7 mouse cellular contexts compared by ENCODE assay signal in genomic region chr17:24427170-24427557, GRCm38 (mm10). TPM values are rescaled to one million over a fixed set of nuclear protein-coding genes. Genes with fewer than 3 reads are reported as not detected.
DNase-seq lines count a peak whose midpoint lies in the region; ATAC-seq and TF ChIP-seq lines count a peak whose summit lies in the region.

No protein-coding gene starts in this region.

- peaks cover 23% of the 10 kb centered on the region for H3K4me1 ChIP-seq in G1E (ENCODE audit: insufficient read depth, low read depth, low read length)
- H3K4me1 ChIP-seq in forebrain, embryonic 15.5 days, result peaks cover 11% of the 10 kb centered on the region
- H3K4me1 ChIP-seq in limb, embryonic 10.5 days, result peaks cover 15% of the 10 kb centered on the region
- H3K4me1 ChIP-seq in neural tube, embryonic 14.5 days (ENCODE audit: control insufficient read depth, insufficient read depth, low read length), result peaks cover 13% of the 10 kb centered on the region

- no peaks in the 10 kb centered on the region for H3K27me3 ChIP-seq in G1E (ENCODE audit: insufficient read depth, low read length)
- H3K27me3 ChIP-seq in forebrain, embryonic 15.5 days, result no peaks in the 10 kb centered on the region
- no peaks in the 10 kb centered on the region for H3K27me3 ChIP-seq in limb, embryonic 10.5 days (ENCODE audit: low read depth, poor library complexity, severe bottlenecking)
- no peaks in the 10 kb centered on the region for H3K27me3 ChIP-seq in neural tube, embryonic 14.5 days (ENCODE audit: control insufficient read depth, insufficient read depth, low read length)

- intact Hi-C loops in left cerebral cortex, postnatal 14 days (cut with DNase I), result no loop called here

- DNase-seq in G1E (ENCODE audit: low spot score), result no peak
- DNase-seq in limb, embryonic 10.5 days (ENCODE audit: low spot score), result no peak
- no peak for DNase-seq in spleen, adult 12 weeks (ENCODE audit: low spot score)
- no peak for DNase-seq in left cerebral cortex, postnatal 14 days (ENCODE audit: low spot score in 2 of 2)

- no peaks in the 10 kb centered on the region for H3K9me3 ChIP-seq in G1E (replicated peaks)
- H3K9me3 ChIP-seq in forebrain, embryonic 15.5 days, result no peaks in the 10 kb centered on the region
- no peaks in the 10 kb centered on the region for H3K9me3 ChIP-seq in limb, embryonic 10.5 days (replicated peaks)
- H3K9me3 ChIP-seq in neural tube, embryonic 14.5 days (ENCODE audit: control insufficient read depth, low read length), result no peaks in the 10 kb centered on the region

- WGBS in forebrain, embryonic 15.5 days, result 5% methylated on average over 8 of the region's 8 CpGs
- WGBS in limb, embryonic 10.5 days, result 14% methylated on average over 8 of the region's 8 CpGs
- WGBS in neural tube, embryonic 14.5 days, result 2% methylated on average over 8 of the region's 8 CpGs

- TF ChIP-seq CTCF in G1E (IDR thresholded peaks at IDR 0.05; ENCODE audit: low read depth, low read length), result no peak

- peak overlapping the region; percentile 84 for H3K9ac ChIP-seq in forebrain, embryonic 15.5 days (replicated peaks)
- peak overlapping the region; percentile 83; the same call in 1 of the 2 replicates for H3K9ac ChIP-seq in neural tube, embryonic 14.5 days (replicated peaks; ENCODE audit: low read depth, low read length)

- peak overlapping the region; percentile 83 for H3K4me3 ChIP-seq in G1E (ENCODE audit: low read depth, low read length)
- peak overlapping the region; percentile 76 for H3K4me3 ChIP-seq in forebrain, embryonic 15.5 days
- peak overlapping the region; percentile 78 for H3K4me3 ChIP-seq in limb, embryonic 10.5 days
- H3K4me3 ChIP-seq in neural tube, embryonic 14.5 days (ENCODE audit: low read depth, low read length), result peak overlapping the region; percentile 63

- H3K36me3 ChIP-seq in G1E (replicated peaks), result peaks cover 65% of the 10 kb centered on the region
- H3K36me3 ChIP-seq in forebrain, embryonic 15.5 days, result peaks cover 29% of the 10 kb centered on the region
- H3K36me3 ChIP-seq in limb, embryonic 10.5 days, result peaks cover 55% of the 10 kb centered on the region
- peaks cover 23% of the 10 kb centered on the region for H3K36me3 ChIP-seq in neural tube, embryonic 14.5 days (ENCODE audit: control insufficient read depth, insufficient read depth, low read length)

- peak; percentile 3 for ATAC-seq in CD4-positive, CD25-positive, alpha-beta regulatory T cell, adult 4 months
- ATAC-seq in G1E (ENCODE audit: extremely low read depth, insufficient number of reproducible peaks, low FRiP score, poor library complexity, severe bottlenecking), result no peak
- no peak for ATAC-seq in forebrain, embryonic 15.5 days (replicated peaks)
- ATAC-seq in neural tube, embryonic 14.5 days (ENCODE audit: low read depth), result no peak

- H3K4me2 ChIP-seq in forebrain, embryonic 15.5 days (replicated peaks), result peak overlapping the region; percentile 51
- H3K4me2 ChIP-seq in neural tube, embryonic 14.5 days (ENCODE audit: low read depth, low read length), result peak overlapping the region; percentile 64

- peak overlapping the region; percentile 95; the same call in 1 of the 2 replicates for H3K27ac ChIP-seq in forebrain, embryonic 15.5 days (replicated peaks)
- peak overlapping the region; percentile 97 for H3K27ac ChIP-seq in limb, embryonic 10.5 days
- peak overlapping the region; percentile 92 for H3K27ac ChIP-seq in neural tube, embryonic 14.5 days (ENCODE audit: low read depth, low read length)

RNA-seq across cellular contexts. Expression of gene Eci1, which starts 0.7 kb away (rescaled TPM):
- 10 to 100 TPM; 50.3 to 57.7 TPM for polyA plus RNA-seq in CD4-positive, CD25-positive, alpha-beta regulatory T cell, adult 4 months (2017; shearing (Covaris generic))
- total RNA-seq in G1E (2014; fragmentation: Nextera tagmentation) (53.1 and 65.7 TPM in 2 replicates), G1E (2017) (39.4 and 45.4 TPM in 2 replicates)
- 40.9 and 52.2 TPM in 2 replicates for polyA plus RNA-seq in G1E (2012)
- polyA plus RNA-seq in forebrain, embryonic 15.5 days (2015; fragmentation: Nextera tagmentation; extraction: Ambion mirVana), result 40.7 and 42.8 TPM in 2 replicates
- polyA plus RNA-seq in limb, embryonic 10.5 days (2016; fragmentation: Nextera tagmentation; extraction: Ambion mirVana), result 87.9 and 104 TPM in 2 replicates
- polyA plus RNA-seq in neural tube, embryonic 14.5 days (2014; fragmentation: Nextera tagmentation; extraction: Ambion mirVana), result 44.2 and 49.9 TPM in 2 replicates
- total RNA-seq in left cerebral cortex, postnatal 14 days (2021), result 10 to 100 TPM; 22.3 to 22.4 TPM

RNA-seq across cellular contexts. Expression of gene Rnps1, which starts 12.8 kb away (rescaled TPM):
- 100 to 1,000 TPM; 127 to 181 TPM for polyA plus RNA-seq in CD4-positive, CD25-positive, alpha-beta regulatory T cell, adult 4 months (2017; shearing (Covaris generic))
- total RNA-seq in G1E (2014; fragmentation: Nextera tagmentation) (121 and 123 TPM in 2 replicates), G1E (2017) (152 and 177 TPM in 2 replicates)
- 428 and 563 TPM in 2 replicates for polyA plus RNA-seq in G1E (2012)
- polyA plus RNA-seq in forebrain, embryonic 15.5 days (2015; fragmentation: Nextera tagmentation; extraction: Ambion mirVana), result 360 and 364 TPM in 2 replicates
- 471 and 496 TPM in 2 replicates for polyA plus RNA-seq in limb, embryonic 10.5 days (2016; fragmentation: Nextera tagmentation; extraction: Ambion mirVana)
- polyA plus RNA-seq in neural tube, embryonic 14.5 days (2014; fragmentation: Nextera tagmentation; extraction: Ambion mirVana), result 285 and 287 TPM in 2 replicates
- total RNA-seq in left cerebral cortex, postnatal 14 days (2021), result 100 to 1,000 TPM; 141 to 145 TPM

RNA-seq across cellular contexts. Expression of gene Dnase1l2, which starts 15.7 kb away (rescaled TPM):
- polyA plus RNA-seq in CD4-positive, CD25-positive, alpha-beta regulatory T cell, adult 4 months (2017; shearing (Covaris generic)), result 1 to 10 TPM; 7.4 to 8.3 TPM
- total RNA-seq in G1E (2014; fragmentation: Nextera tagmentation) (0.73 and 1.3 TPM in 2 replicates), G1E (2017) (1.7 and 2.3 TPM in 2 replicates)
- polyA plus RNA-seq in G1E (2012), result 0.05 and 0.18 TPM in 2 replicates
- 5.7 and 6.6 TPM in 2 replicates for polyA plus RNA-seq in forebrain, embryonic 15.5 days (2015; fragmentation: Nextera tagmentation; extraction: Ambion mirVana)
- polyA plus RNA-seq in limb, embryonic 10.5 days (2016; fragmentation: Nextera tagmentation; extraction: Ambion mirVana), result 1.7 and 2.7 TPM in 2 replicates
- polyA plus RNA-seq in neural tube, embryonic 14.5 days (2014; fragmentation: Nextera tagmentation; extraction: Ambion mirVana), result 6.5 and 7.5 TPM in 2 replicates
- total RNA-seq in left cerebral cortex, postnatal 14 days (2021), result 1 to 10 TPM; 4.8 to 6.5 TPM

RNA-seq across cellular contexts. Expression of gene E4f1, which starts 42.9 kb away (rescaled TPM):
- polyA plus RNA-seq in CD4-positive, CD25-positive, alpha-beta regulatory T cell, adult 4 months (2017; shearing (Covaris generic)), result 10 to 100 TPM; 34.3 to 62.8 TPM
- 21.7 and 37.2 TPM in 2 replicates for total RNA-seq in G1E (2014; fragmentation: Nextera tagmentation)
- 17.4 and 18.4 TPM in 2 replicates for total RNA-seq in G1E (2017)
- polyA plus RNA-seq in G1E (2012), result 17.1 and 19.7 TPM in 2 replicates
- polyA plus RNA-seq in forebrain, embryonic 15.5 days (2015; fragmentation: Nextera tagmentation; extraction: Ambion mirVana), result 44.0 and 44.9 TPM in 2 replicates
- polyA plus RNA-seq in limb, embryonic 10.5 days (2016; fragmentation: Nextera tagmentation; extraction: Ambion mirVana), result 35.0 and 38.7 TPM in 2 replicates
- 34.6 and 36.9 TPM in 2 replicates for polyA plus RNA-seq in neural tube, embryonic 14.5 days (2014; fragmentation: Nextera tagmentation; extraction: Ambion mirVana)
- total RNA-seq in left cerebral cortex, postnatal 14 days (2021), result 10 to 100 TPM; 31.2 to 33.1 TPM

RNA-seq across cellular contexts. Expression of gene Pgp, which starts 43.0 kb away (rescaled TPM):
- 1 to 10 TPM; 4.1 to 5.3 TPM for polyA plus RNA-seq in CD4-positive, CD25-positive, alpha-beta regulatory T cell, adult 4 months (2017; shearing (Covaris generic))
- total RNA-seq in G1E (2014; fragmentation: Nextera tagmentation) (17.8 and 19.6 TPM in 2 replicates), G1E (2017) (13.3 and 13.9 TPM in 2 replicates)
- 58.3 and 69.2 TPM in 2 replicates for polyA plus RNA-seq in G1E (2012)
- polyA plus RNA-seq in forebrain, embryonic 15.5 days (2015; fragmentation: Nextera tagmentation; extraction: Ambion mirVana), result 51.0 and 54.0 TPM in 2 replicates
- polyA plus RNA-seq in limb, embryonic 10.5 days (2016; fragmentation: Nextera tagmentation; extraction: Ambion mirVana), result 68.8 and 76.1 TPM in 2 replicates
- polyA plus RNA-seq in neural tube, embryonic 14.5 days (2014; fragmentation: Nextera tagmentation; extraction: Ambion mirVana), result 73.3 and 75.4 TPM in 2 replicates
- 10 to 100 TPM; 70.6 to 74.9 TPM for total RNA-seq in left cerebral cortex, postnatal 14 days (2021)
